Mouse (Mus musculus) limb, embryonic 10.5 days (tissue): ENCODE data around the gene Rgs6. TPM values are rescaled to one million over a fixed set of nuclear protein-coding genes. Genes with fewer than 3 reads are reported as not detected.

Experiments used
- DNase-seq: peaks from one replicate; pipeline ENCODE4 v3.0.0-alpha.2; 2017; ENCODE audit warnings: low spot score
- H3K27ac ChIP-seq: fragments of 300-500 bp; sonication (generic); 2 replicates; pipeline ENCODE4 v1.5.1; 2016; ENCODE audit warnings: mild to moderate bottlenecking
- H3K27me3 ChIP-seq: fragments of 300-500 bp; sonication (generic); 2 replicates; pipeline ENCODE4 v1.6.1; 2016; ENCODE audit warnings: low read depth, mild to moderate bottlenecking; ENCODE audit not compliant: poor library complexity, severe bottlenecking
- H3K36me3 ChIP-seq: fragments of 300-500 bp; sonication (generic); 2 replicates; pipeline ENCODE4 v1.6.1; 2016; ENCODE audit warnings: mild to moderate bottlenecking, moderate library complexity
- H3K4me1 ChIP-seq: fragments of 300-500 bp; sonication (generic); 2 replicates; pipeline ENCODE4 v1.6.1; 2016
- H3K4me3 ChIP-seq: fragments of 300-500 bp; sonication (generic); 2 replicates; pipeline ENCODE4 v1.5.1; 2016; ENCODE audit warnings: mild to moderate bottlenecking, moderate library complexity
- H3K9me3 ChIP-seq: fragments of 300-500 bp; sonication (generic); replicated peaks from 2 replicates; pipeline ENCODE4 v1.6.1; 2016; ENCODE audit warnings: mild to moderate bottlenecking
- WGBS: fragments of 180-500 bp; shearing (Covaris S2); methylation state at CpG from one replicate; pipeline ENCODE4 v1.1.7; 2016; 5-methylcytosine and 5-hydroxymethylcytosine counted together
- polyA plus RNA-seq: library from polyadenylated mRNA; unstranded; fragments of >200 nt; fragmentation: Nextera tagmentation; extraction: Ambion mirVana; gene quantifications from 2 replicates; pipeline ENCODE4 v1.2.1, GENCODE M21; 2016

The Rgs6 gene
- polyA plus RNA-seq, 1 experiment from 2014 or later: not detected

GRCm38 (mm10) chr12:82602823-82603222 is 14.7 kb downstream of the Rgs6 start:
- H3K27me3 ChIP-seq: no peaks in the 10 kb centered on the region
- DNase-seq: no peak
- 82% methylated on average over 4 of the region's 4 CpGs for WGBS
- no peaks in the 10 kb centered on the region for H3K36me3 ChIP-seq
- peaks cover 8% of the 10 kb centered on the region for H3K4me1 ChIP-seq
- no peaks in the 10 kb centered on the region for H3K9me3 ChIP-seq
- H3K4me3 ChIP-seq: no peak overlapping the region
- no peak overlapping the region for H3K27ac ChIP-seq

GRCm38 (mm10) chr12:82603308-82603707 is 15.2 kb downstream of the Rgs6 start:
- Histone ChIP-seq H3K4me3 (no peak overlapping the region), H3K27me3 (no peaks in the 10 kb centered on the region), H3K36me3 (no peaks in the 10 kb centered on the region), H3K9me3 (no peaks in the 10 kb centered on the region), H3K4me1 (peaks cover 8% of the 10 kb centered on the region), H3K27ac (no peak overlapping the region)
- 47% methylated on average over 1 of the region's 1 CpGs for WGBS
- no peak for DNase-seq

GRCm38 (mm10) chr12:82603979-82604378 is 15.9 kb downstream of the Rgs6 start:
- no peak overlapping the region for H3K27ac ChIP-seq
- no peaks in the 10 kb centered on the region for H3K9me3 ChIP-seq
- H3K4me1 ChIP-seq: peaks cover 8% of the 10 kb centered on the region
- no peaks in the 10 kb centered on the region for H3K36me3 ChIP-seq
- 73% methylated on average over 4 of the region's 4 CpGs for WGBS
- H3K4me3 ChIP-seq: no peak overlapping the region
- no peaks in the 10 kb centered on the region for H3K27me3 ChIP-seq
- DNase-seq: no peak

GRCm38 (mm10) chr12:82612769-82613660 is 24.9 kb downstream of the Rgs6 start:
- Histone ChIP-seq H3K4me3 (no peak overlapping the region), H3K27ac (no peak overlapping the region), H3K36me3 (no peaks in the 10 kb centered on the region), H3K9me3 (no peaks in the 10 kb centered on the region), H3K4me1 (peaks cover 15% of the 10 kb centered on the region), H3K27me3 (peaks cover 32% of the 10 kb centered on the region)
- no peak for DNase-seq
- WGBS: 89% methylated on average over 13 of the region's 13 CpGs

GRCm38 (mm10) chr12:82616486-82616812 is 28.4 kb downstream of the Rgs6 start:
- no peak for DNase-seq
- H3K27ac ChIP-seq: no peak overlapping the region
- H3K9me3 ChIP-seq: no peaks in the 10 kb centered on the region
- peaks cover 59% of the 10 kb centered on the region for H3K27me3 ChIP-seq
- peak overlapping the region; percentile 60 for H3K4me3 ChIP-seq
- no peaks in the 10 kb centered on the region for H3K36me3 ChIP-seq
- WGBS: 5% methylated on average over 19 of the region's 19 CpGs
- H3K4me1 ChIP-seq: peaks cover 15% of the 10 kb centered on the region

- Histone ChIP-seq H3K4me1 (peaks cover 15% of the 10 kb centered on the region), H3K36me3 (no peaks in the 10 kb centered on the region), H3K27ac (peak overlapping the region; percentile 19), H3K27me3 (peaks cover 59% of the 10 kb centered on the region), H3K9me3 (no peaks in the 10 kb centered on the region), H3K4me3 (peak overlapping the region; percentile 60)
- DNase-seq: peak; percentile 68
- WGBS: 1% methylated on average over 86 of the region's 86 CpGs
Observed at GRCm38 (mm10) chr12:82616813-82617681, 29.0 kb downstream of the Rgs6 start.

GRCm38 (mm10) chr12:82617682-82618370 is 29.7 kb downstream of the Rgs6 start:
- Histone ChIP-seq H3K27ac (no peak overlapping the region), H3K27me3 (peaks cover 59% of the 10 kb centered on the region), H3K4me3 (peak overlapping the region; percentile 60), H3K36me3 (no peaks in the 10 kb centered on the region), H3K9me3 (no peaks in the 10 kb centered on the region), H3K4me1 (peaks cover 15% of the 10 kb centered on the region)
- DNase-seq: no peak
- WGBS: 22% methylated on average over 20 of the region's 20 CpGs

GRCm38 (mm10) chr12:82640441-82640840 is 52.3 kb downstream of the Rgs6 start:
- WGBS: 89% methylated on average over 10 of the region's 10 CpGs
- H3K36me3 ChIP-seq: no peaks in the 10 kb centered on the region
- no peak overlapping the region for H3K27ac ChIP-seq
- H3K4me1 ChIP-seq: no peaks in the 10 kb centered on the region
- DNase-seq: no peak
- no peak overlapping the region for H3K4me3 ChIP-seq
- no peaks in the 10 kb centered on the region for H3K27me3 ChIP-seq
- H3K9me3 ChIP-seq: no peaks in the 10 kb centered on the region

GRCm38 (mm10) chr12:82647876-82648275 is 59.8 kb downstream of the Rgs6 start:
- Histone ChIP-seq H3K9me3 (no peaks in the 10 kb centered on the region), H3K27me3 (no peaks in the 10 kb centered on the region), H3K27ac (no peak overlapping the region), H3K4me1 (no peaks in the 10 kb centered on the region), H3K36me3 (no peaks in the 10 kb centered on the region), H3K4me3 (no peak overlapping the region)
- no peak for DNase-seq
- 95% methylated on average over 4 of the region's 4 CpGs for WGBS

GRCm38 (mm10) chr12:82649991-82650390 is 61.9 kb downstream of the Rgs6 start:
- 79% methylated on average over 5 of the region's 5 CpGs for WGBS
- no peak overlapping the region for H3K27ac ChIP-seq
- no peak for DNase-seq
- H3K27me3 ChIP-seq: no peaks in the 10 kb centered on the region
- no peaks in the 10 kb centered on the region for H3K9me3 ChIP-seq
- no peak overlapping the region for H3K4me3 ChIP-seq
- H3K36me3 ChIP-seq: no peaks in the 10 kb centered on the region
- no peaks in the 10 kb centered on the region for H3K4me1 ChIP-seq

GRCm38 (mm10) chr12:82664598-82664997 is 76.5 kb downstream of the Rgs6 start:
- Histone ChIP-seq H3K36me3 (no peaks in the 10 kb centered on the region), H3K27me3 (no peaks in the 10 kb centered on the region), H3K9me3 (no peaks in the 10 kb centered on the region), H3K4me3 (no peak overlapping the region), H3K4me1 (no peaks in the 10 kb centered on the region), H3K27ac (no peak overlapping the region)
- WGBS: 87% methylated on average over 7 of the region's 7 CpGs
- no peak for DNase-seq

- H3K36me3 ChIP-seq: no peaks in the 10 kb centered on the region
- DNase-seq: no peak
- H3K4me1 ChIP-seq: no peaks in the 10 kb centered on the region
- 90% methylated on average over 3 of the region's 3 CpGs for WGBS
- no peak overlapping the region for H3K27ac ChIP-seq
- H3K27me3 ChIP-seq: no peaks in the 10 kb centered on the region
- H3K9me3 ChIP-seq: no peaks in the 10 kb centered on the region
- H3K4me3 ChIP-seq: no peak overlapping the region
Observed at GRCm38 (mm10) chr12:82667441-82667840, 79.3 kb downstream of the Rgs6 start.
